Mouse (Mus musculus): ENCODE results near the gene Sf3a1.
A peak's percentile ranks its signal among the peaks of the same experiment; 100 is the strongest.
"Not testable (repeated sequence)": the region's sequence is repeated elsewhere in the genome, so short reads cannot be mapped to it uniquely, and the experiment has no call there.

The Sf3a1 gene

DNA sequence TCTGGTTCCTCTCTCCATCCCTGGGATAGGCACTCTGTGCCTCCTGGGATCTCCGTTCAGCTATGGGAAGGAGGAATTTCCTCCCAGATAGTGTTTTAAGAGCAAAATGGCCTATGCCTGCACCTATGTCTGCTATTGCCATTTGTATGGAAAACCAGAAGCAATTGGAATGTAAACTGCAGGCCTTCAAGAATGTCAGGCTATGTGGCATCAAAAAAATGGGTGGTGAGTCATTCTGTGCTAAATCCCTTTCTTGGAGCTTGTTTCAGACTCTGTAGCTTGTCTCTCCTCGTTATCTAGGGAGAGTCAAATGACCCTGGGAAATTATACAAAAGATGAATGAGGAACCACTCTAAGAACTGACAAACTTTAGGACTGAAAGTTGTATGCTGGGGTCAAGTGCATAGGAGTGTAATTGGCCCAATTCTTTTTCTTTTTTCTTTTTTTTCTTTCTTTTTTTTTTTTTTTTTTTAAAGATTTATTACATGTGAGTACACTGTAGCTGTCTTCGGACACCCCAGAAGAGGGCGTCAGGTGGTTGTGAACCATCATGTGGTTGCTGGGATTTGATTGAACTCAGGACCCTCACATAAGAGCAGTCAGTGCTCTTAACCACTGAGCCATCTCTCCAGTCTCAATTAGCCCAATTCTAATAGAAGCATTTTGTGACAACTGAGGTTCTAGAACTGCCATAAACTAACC is 24.3 kb downstream of the Sf3a1 start:
- DNase-seq (ENCODE audit: low read depth in 1 of 2, low spot score in 2 of 2), result no peak

DNA sequence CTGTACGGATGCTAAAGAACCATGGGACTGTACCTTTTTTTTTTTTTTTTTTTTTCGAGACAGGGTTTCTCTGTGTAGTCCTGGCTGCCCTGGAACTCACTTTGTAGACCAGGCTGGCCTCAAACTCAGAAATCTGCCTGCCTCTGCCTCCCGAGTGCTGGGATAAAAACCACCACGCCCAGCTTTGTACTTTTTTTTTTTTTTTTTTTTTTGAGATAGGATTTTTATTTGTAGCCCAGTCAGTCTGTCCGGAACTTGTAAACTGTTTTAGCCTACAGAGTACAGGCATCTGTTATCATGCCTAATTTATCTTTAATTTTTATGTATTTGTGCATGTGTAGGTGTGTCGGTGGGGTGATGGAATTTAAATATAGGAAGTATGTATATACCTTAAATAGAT is 25.3 kb downstream of the Sf3a1 start:
- DNase-seq (ENCODE audit: low read depth in 1 of 2, low spot score in 2 of 2), result not testable (repeated sequence)

DNA sequence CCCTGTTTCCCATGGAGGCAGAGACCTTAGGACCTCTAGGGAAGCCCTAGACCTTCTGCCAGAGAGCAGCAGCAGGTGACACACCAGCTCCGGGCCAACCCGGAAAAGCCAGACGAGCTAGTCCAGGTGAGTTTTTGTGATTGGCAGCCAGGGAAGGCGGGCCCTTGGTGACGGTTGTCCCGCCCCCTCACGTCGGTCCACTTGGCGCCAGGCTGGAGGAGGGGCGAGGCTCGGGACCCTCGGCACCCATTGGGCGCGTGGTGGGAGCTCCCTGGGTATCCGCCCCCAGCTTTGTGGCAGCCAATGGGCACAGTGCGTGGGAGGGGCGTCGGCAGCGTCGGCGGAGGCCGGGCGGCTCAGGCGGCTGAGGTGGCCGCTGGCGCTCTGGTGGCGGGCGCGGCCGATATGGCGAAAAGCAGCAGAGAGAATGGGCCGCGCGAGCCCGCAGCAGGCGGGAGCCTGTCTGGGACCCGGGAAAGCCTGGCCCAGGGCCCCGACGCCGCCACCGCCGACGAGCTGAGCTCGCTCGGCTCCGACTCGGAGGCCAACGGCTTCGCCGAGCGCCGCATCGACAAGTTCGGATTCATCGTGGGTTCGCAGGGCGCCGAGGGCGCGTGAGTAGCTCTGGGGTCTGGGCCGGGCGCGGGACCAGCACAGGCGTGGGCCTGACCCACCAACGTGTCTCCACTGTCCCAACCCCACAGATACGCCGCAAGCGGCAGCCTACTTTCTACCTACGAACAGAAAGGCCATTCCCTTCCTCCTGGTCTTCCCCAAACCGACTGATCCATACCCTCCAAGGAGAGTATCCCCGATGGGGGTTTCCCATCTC is 26.6 kb downstream of the Sf3a1 start, which contains the start of gene Tbc1d10a:
TSS of gene Tbc1d10a (plus strand) at position 304 of the 832 bp plus-strand sequence.
- peak; percentile 92 to 94 for DNase-seq (ENCODE audit: low read depth in 1 of 2, low spot score in 2 of 2)

DNA sequence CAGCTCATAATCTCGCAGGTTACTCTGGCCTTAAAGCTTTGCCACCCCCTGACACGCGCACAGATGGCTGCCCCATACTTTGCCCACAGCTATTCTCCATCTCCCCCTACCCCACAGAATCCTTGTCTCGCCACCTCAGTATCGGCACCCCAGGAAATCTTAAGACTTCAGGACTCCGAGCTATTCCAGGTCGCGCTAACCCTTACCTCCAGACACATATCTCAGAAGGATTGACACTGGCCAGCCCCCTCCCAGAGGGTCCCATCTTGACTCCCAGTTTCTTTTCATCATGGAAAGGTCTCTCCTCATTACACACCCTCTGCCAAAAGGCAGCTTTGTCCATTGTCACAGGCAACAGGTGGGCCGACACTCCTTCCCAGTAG is 27.2 kb downstream of the Sf3a1 start:
- no peak for DNase-seq (ENCODE audit: low read depth in 1 of 2, low spot score in 2 of 2)

DNA sequence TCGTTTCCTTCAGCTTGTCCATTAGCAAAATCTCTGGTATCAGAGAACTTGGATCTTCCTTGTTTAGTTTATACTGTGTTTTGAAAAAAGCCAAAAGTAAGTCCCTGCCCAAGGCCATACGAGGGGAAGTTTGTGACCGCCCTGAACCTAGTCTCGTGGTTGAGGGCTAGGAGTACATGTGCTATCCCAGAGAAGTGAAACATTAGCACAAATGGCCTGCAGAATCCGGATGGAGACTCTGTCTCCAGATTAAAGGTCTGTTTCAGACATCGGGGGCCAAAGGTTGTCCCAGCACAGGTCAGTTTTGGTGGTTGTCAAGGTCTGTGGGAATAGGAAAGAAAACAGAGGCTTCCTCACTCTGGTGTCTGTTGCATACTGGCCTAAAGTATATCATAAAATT is 29.0 kb downstream of the Sf3a1 start:
- DNase-seq (ENCODE audit: low read depth in 1 of 2, low spot score in 2 of 2), result no peak

DNA sequence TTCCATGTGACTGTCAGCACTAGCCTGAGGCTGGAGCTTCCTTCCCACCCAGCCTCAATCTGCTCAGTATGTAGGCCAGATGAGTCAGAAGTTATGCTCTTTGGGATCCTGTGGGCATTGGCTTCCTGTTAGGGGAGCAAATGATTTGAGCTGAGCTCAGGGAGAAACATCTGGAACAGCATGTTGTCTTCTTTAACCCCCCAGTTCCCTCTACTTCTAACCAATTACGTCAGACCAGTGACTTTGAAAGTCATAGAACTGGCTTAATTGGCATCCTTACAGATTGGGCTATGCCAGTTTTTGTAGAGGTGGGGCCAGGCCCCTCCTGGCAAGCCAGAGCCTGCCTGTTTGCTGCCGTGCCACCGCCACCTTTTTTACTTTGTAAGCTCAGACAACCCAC is 30.5 kb downstream of the Sf3a1 start:
- no peak for DNase-seq (ENCODE audit: low read depth in 1 of 2, low spot score in 2 of 2)

DNA sequence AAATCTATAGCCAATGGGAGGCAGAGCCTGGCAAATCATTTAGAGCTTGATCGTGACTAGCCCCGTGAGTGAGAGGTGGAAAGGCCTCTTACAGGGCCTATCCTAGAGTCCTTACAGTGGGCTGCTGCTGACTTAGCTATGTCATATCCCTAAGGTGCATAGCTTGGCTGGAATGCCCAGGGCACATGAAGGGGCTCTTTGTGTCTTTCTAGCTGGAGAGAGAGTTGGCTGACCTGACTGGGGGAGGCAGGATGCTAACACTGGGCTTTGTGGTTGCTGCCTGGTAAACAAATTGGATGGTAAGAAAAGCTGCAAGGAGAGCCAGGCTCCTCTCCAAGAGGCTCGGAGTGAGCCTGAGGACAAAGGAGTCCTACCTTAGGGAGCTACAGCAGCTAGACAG is 32.6 kb downstream of the Sf3a1 start:
- no peak for DNase-seq (ENCODE audit: low read depth in 1 of 2, low spot score in 2 of 2)

DNA sequence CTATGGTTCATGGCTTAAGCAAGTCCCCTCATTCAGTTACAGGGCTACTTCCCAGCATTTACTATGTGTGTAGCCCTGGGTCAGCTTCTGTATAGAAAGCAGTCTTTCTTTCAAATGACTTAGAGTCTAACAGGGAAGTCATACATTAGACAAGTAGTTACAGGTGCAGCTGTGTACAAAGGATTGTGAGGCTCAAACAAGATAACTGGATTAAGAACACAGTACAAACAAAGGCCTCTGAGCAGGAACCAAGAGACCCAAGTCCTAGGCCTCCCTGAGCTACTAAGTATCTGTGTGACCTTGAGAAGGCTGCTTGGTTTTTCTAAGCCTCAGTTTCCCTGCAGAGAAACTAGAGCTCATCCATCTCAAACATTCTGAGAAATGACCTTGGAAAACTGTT is 33.3 kb downstream of the Sf3a1 start:
- no peak for DNase-seq (ENCODE audit: low read depth in 1 of 2, low spot score in 2 of 2)

DNA sequence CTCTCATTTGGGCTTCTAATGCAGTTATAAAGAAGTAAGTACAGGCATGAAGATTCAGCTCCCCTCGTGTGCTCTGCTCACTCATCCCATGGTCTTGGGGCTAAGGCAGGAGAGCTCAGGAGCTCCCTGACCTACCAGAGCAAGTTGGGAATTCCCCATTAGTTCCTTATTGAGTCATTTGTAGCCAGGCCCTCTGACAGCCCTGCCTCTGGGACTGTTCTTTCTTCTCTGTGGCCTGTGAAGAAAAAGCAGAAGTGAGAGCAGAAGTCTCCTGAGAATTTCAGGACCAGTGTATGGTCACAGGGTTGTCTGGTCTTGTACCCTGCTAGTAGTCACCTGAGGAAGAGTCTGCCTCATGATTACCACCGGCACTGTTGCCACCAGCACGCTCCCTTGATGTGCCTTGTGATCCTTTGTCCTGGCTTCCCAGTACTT is 35.5 kb downstream of the Sf3a1 start:
- DNase-seq (ENCODE audit: low read depth in 1 of 2, low spot score in 2 of 2), result peak; percentile 59 to 66

DNA sequence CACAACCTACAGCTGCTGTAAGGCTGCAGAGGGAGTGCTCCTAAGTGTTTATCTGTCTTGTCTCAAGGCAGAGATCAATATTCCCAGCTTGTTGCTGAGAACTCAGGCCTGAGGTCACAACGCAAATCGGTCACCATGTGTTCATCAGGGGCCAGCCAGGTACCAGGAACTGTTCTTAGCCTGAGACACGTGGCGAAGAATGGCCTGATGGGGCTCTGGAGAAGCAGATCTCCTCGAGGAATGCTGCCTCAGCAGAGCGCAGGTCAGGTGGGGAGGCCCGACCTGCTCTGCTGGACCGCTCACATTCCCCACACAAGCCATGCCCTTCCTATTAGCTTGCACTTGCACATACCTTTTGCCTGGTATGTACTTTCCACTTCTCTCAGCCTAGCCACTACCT is 36.5 kb downstream of the Sf3a1 start:
- no peak for DNase-seq (ENCODE audit: low read depth in 1 of 2, low spot score in 2 of 2)

DNA sequence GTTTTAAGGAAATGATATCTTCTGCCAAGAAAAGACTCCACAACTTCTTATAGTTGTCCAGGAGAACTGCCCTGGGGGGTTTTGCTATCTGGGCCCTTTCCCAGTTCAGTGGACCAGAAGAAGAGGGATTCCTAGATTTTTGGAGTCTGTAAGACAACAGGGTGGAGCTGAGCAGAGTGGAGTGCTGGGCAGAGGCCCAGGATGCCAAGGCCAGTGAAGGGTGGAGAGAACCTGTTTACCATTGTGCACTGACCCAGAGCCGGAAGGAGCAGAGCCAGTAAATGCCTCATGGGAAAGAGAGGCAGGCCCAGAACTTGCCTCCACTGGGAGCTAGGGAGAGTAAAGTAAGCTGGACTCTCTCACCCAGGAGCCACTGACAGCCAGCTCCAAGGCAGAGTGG is 37.5 kb downstream of the Sf3a1 start:
- DNase-seq (ENCODE audit: low read depth in 1 of 2, low spot score in 2 of 2), result no peak

DNA sequence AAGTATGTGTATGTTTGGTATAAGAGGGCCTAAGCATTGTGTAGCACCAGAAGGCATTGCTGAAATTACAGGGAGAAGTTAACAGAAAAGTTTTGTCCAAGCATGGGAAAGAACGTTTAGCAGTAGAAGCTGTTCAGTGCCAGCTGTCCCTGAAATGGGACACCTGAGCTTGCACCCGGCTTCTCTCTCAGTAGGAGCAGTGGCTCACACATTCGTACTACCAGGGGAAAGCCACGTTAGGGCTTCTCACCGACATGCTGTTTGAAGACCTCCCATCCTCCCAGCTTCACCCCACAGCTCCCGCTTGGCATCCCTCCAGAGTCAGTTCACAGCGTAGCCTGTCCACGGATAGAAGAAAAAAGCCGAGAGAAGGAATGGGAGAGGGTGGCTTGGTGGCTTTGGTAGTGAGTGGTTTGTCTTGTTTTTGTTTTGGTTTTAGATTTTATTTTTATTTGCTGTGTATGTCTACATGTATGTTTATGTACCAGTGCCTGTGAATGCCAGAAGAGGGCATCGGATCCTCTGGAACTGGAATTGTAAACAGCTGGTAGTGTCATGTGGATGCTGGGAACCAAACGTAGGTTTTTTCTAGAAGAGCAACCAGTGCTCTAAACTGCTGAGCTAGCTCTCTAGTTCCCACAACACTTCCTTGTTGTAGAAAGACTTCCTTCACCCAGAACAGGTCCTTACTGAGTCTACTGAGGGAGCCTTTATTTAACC is 42.0 kb downstream of the Sf3a1 start:
- DNase-seq (ENCODE audit: low read depth in 1 of 2, low spot score in 2 of 2), result no peak

DNA sequence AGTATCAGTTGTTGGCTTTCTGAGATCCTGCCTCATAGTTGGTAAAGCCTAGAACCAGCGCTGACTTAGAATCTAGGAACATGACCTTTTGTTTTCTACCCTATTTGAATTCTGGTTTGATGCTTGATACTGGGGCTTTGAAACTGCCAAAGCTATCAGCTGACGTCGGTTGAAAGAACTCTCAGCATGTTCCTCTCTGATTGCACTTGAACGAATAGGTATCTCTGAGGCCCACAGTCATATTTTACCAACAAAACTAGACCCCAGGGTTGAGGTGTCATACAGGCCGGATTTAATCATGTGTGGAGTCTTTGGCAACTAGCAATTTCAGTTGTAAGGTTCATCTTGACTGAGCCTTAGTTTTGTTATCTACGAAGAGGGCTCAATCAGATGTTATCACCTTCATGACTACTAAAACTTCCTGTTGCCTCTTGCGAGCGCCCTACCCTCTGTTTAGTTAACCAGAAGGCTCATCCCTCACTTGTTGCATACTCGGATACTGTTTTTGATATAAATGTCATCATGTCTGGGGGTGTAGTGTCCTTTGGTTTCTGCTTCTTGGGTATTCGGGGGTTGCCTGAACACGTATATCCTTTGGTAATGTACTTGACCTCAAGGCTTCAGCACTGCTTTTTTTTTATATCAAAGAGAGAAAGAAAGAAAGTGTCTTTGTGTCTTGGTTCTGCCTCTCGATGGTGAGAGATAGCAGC is 43.0 kb downstream of the Sf3a1 start:
- no peak for DNase-seq (ENCODE audit: low read depth in 1 of 2, low spot score in 2 of 2)

DNA sequence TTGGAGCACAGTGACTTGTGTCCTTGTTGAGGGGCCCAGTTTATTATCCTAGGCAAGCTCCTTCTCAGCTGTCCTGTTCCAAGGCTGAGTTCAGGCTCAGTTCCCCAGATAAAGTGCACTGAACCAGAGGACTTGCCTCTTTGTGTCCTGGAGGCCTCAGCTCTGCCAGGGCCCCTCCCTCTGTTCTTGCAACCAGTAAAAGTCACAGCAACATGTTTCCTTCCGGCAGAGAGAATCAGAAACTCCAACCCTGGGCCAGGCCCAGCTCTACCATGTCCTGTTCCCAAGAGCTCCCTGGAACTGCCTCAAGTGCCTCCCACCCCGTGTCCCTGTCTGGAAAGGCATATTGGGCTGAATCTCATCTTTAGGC is 43.5 kb downstream of the Sf3a1 start:
- no peak for DNase-seq (ENCODE audit: low read depth in 1 of 2, low spot score in 2 of 2)

DNA sequence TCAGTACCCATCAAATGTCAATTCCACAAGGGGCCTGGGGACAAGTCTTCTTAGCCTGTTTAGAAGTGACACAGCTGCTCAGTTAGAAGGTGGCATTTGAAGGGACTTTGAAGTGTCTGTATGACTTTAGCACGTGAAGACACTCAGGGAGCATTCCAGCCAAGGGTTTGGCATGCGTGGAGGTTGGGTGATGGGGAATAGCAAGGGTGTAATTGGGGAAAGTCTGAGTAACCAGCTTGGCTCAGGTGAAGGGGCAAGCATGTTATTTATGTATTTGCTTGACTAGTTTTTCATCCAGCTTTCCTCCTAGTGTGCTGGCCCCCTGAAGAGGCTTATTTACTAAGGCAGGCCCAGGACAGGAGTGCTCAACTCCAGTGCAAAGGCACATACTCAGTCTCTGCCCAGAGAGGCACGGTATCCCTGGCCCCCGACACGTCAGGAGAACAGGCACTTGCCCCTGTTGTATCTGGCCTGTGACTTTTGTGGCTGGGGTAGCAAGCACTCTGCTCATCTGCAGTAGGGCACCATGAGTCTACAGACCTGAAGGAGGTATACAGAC is 45.0 kb downstream of the Sf3a1 start:
- DNase-seq (ENCODE audit: low read depth in 1 of 2, low spot score in 2 of 2), result no peak

DNA sequence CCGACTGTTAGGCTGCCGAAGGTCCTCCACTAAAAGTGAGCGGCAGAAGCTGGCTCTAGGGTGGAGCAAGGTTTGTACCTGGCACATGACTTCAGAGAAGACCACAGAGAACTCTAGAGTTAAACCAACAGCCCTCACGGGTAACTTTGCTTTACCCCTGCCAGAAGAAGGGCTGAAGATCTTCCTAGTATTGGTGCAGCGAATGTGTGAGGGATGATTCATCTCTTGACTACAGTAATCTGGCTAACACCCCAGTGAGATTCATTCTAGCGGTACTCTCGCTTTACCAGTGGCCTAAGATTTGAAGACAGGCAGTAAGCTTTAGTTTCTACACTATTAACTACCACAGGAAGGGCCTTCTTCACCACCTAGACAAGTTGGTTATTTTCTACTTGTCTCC is 45.8 kb downstream of the Sf3a1 start:
- no peak for DNase-seq (ENCODE audit: low read depth in 1 of 2, low spot score in 2 of 2)

DNA sequence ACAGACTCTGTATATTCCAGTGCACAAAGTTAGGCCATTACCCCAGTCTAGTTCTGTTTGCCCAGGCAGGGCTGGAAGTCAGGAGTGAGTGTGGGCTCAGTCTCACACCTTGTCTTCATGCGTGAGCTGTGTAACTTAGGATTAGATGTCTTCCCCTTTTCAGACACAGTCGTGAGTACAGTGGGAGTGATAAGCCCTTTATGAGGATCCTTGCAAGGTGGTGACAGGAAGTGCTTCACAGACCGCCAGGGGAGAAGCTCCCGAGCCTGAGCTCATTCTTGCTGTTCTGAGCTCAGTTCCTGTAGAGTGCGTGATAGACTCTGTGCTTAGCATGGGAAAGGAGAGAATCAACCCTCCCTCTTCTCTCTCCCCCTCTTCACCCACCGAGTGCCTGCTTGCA is 46.4 kb downstream of the Sf3a1 start:
- DNase-seq (ENCODE audit: low read depth in 1 of 2, low spot score in 2 of 2), result no peak

DNA sequence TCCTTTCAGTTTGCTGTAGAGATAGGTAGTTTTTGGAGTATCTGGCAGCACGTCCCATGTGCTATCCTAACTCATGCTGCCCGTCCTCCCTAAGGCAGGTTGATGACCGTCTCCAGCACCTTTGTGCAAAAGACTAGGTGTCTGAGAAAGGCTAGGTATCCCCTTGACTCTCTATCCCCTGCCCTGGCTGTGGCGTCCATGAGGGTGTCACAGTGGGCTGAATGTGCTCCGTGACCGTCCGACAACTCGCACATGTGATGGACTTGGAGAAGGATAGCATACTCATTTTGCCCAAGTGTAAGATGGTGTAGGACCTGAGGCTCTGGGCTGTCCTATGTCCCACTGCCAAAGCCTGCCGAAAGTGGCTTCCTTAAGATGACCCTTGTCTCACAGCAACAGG is 47.5 kb downstream of the Sf3a1 start:
- DNase-seq (ENCODE audit: low read depth in 1 of 2, low spot score in 2 of 2), result no peak

DNA sequence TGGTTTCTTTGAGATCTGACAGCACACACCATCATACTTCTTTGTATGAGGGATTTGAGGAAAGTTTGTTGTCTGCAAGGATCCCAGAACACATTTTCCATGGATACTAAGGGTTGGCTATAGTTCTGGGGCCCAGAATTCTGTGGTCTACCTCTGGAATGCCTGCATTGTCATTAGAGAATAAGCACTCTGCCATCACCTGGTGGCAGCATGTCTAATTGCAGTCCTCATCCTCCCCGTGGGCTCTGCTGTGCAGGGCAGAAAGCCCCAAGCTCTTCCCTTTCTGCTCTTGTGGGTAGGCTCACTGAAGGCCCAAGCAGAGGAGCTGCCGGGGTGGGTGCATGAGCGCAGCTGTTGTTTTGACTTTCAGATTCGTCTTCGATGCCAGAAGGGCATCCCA is 49.4 kb downstream of the Sf3a1 start:
- DNase-seq (ENCODE audit: low read depth in 1 of 2, low spot score in 2 of 2), result no peak

DNA sequence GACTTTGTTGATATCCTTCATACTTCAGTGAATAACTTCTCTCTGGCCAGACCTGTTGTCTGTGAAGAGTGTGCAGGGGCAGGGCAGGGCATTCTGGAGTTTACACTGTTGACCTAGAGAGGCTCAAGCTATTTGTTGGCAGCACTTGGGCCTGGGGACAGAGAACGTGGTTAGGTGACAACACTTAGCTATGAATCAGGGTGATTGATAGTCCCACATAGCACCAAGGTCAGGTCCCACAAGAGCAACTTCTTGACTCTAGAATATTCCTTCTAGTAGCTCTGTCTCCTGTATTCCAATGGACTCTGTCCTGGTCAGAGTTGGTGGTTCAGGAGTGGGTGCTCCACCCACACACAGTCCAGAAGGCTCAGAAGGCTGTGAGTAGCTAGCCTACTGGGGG is 50.6 kb downstream of the Sf3a1 start:
- no peak for DNase-seq (ENCODE audit: low read depth in 1 of 2, low spot score in 2 of 2)

DNA sequence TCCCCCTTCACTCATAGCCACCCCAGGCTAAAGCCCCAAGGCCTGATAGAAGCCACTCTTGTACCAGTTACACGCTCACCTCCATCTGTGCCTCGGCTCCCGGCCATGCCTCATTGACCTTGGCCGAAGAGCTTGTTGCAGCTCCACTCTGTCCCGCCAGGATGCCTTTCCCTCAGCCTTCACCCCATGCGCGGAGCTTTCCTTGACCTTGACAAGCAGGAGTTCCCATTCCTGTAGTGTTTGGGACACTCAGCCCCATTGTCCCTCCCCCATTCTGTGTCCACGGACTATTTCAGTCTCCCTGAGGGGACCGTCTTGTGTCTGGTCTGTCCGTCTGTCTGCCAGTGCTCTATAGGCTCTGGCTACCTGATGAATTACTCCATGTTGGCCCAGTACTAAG is 53.0 kb downstream of the Sf3a1 start:
- DNase-seq (ENCODE audit: low read depth in 1 of 2, low spot score in 2 of 2), result no peak

Measured in monocyte, adult 2 months (primary cell).